Mouse (Mus musculus) spleen, postnatal 14 days (tissue): Measurements from ENCODE around the gene Abhd17c.
"Not testable (repeated sequence)": the region's sequence is repeated elsewhere in the genome, so short reads cannot be mapped to it uniquely, and the experiment has no call there.

Experiments
- DNase-seq, 2 experiments: peaks; one replicate each; pipeline ENCODE4 v3.0.0; 2021 to 2022; ENCODE audit warnings: low spot score in 2 of 2

Abhd17c gene

GRCm38 (mm10) chr7:84152821-84153220 is 1.1 kb upstream of the Abhd17c start:
- DNase-seq = no peak

- no peak for DNase-seq
Observed at GRCm38 (mm10) chr7:84152374-84152773, 681 bp upstream of the Abhd17c start.

GRCm38 (mm10) chr7:84151960-84152334 is 254 bp upstream of the Abhd17c start:
- peak; percentile 80 to 83 for DNase-seq

GRCm38 (mm10) chr7:84150361-84151000 is 1.2 kb downstream of the Abhd17c start:
- DNase-seq = no peak

GRCm38 (mm10) chr7:84149821-84150220 is 1.9 kb downstream of the Abhd17c start:
- no peak for DNase-seq

- DNase-seq = no peak
Observed at GRCm38 (mm10) chr7:84148896-84149295, 2.8 kb downstream of the Abhd17c start.

GRCm38 (mm10) chr7:84147746-84148145 is 3.9 kb downstream of the Abhd17c start:
- no peak for DNase-seq

- no peak for DNase-seq
Observed at GRCm38 (mm10) chr7:84145633-84146032, 6.1 kb downstream of the Abhd17c start.

GRCm38 (mm10) chr7:84142736-84143473 is 8.8 kb downstream of the Abhd17c start:
- DNase-seq = no peak

GRCm38 (mm10) chr7:84142196-84142595 is 9.5 kb downstream of the Abhd17c start:
- DNase-seq = no peak

- DNase-seq = no peak
Observed at GRCm38 (mm10) chr7:84139566-84139965, 12.1 kb downstream of the Abhd17c start.

GRCm38 (mm10) chr7:84138731-84139130 is 13.0 kb downstream of the Abhd17c start:
- DNase-seq = no peak

GRCm38 (mm10) chr7:84137779-84138178 is 13.9 kb downstream of the Abhd17c start:
- DNase-seq = no peak

- no peak for DNase-seq
Observed at GRCm38 (mm10) chr7:84135799-84136700, 15.6 kb downstream of the Abhd17c start.

GRCm38 (mm10) chr7:84132704-84133103 is 19.0 kb downstream of the Abhd17c start:
- DNase-seq = no peak

- no peak for DNase-seq
Observed at GRCm38 (mm10) chr7:84131736-84132135, 20.0 kb downstream of the Abhd17c start.

- DNase-seq = no peak
Observed at GRCm38 (mm10) chr7:84128661-84129060, 23.0 kb downstream of the Abhd17c start.

GRCm38 (mm10) chr7:84125730-84126129 is 26.0 kb downstream of the Abhd17c start:
- DNase-seq = no peak

GRCm38 (mm10) chr7:84123651-84124050 is 28.0 kb downstream of the Abhd17c start:
- not testable (repeated sequence) for DNase-seq

GRCm38 (mm10) chr7:84121778-84122177 is 29.9 kb downstream of the Abhd17c start:
- no peak for DNase-seq

- no peak for DNase-seq
Observed at GRCm38 (mm10) chr7:84120142-84120760, 31.4 kb downstream of the Abhd17c start.
